Mouse (Mus musculus) hindbrain, embryonic 10.5 days (tissue): ENCODE data around the gene Rpl6. TPM values are rescaled to one million over a fixed set of nuclear protein-coding genes. Genes with fewer than 3 reads are reported as not detected.

Source experiments
- DNase-seq: peaks from one replicate; pipeline ENCODE4 v3.0.0-alpha.2; 2017; ENCODE audit warnings: low spot score
- H3K27ac ChIP-seq: fragments of 300-500 bp; sonication (generic); 2 replicates; pipeline ENCODE4 v1.5.1; 2016; ENCODE audit warnings: mild to moderate bottlenecking, moderate library complexity
- H3K27me3 ChIP-seq: fragments of 300-500 bp; sonication (generic); 2 replicates; pipeline ENCODE4 v1.6.1; 2016; ENCODE audit warnings: mild to moderate bottlenecking; ENCODE audit not compliant: poor library complexity, insufficient read depth, severe bottlenecking
- H3K36me3 ChIP-seq: fragments of 300-500 bp; sonication (generic); 2 replicates; pipeline ENCODE4 v1.6.1; 2016; ENCODE audit warnings: mild to moderate bottlenecking, moderate library complexity
- H3K4me1 ChIP-seq: fragments of 300-500 bp; sonication (generic); replicated peaks from 2 replicates; pipeline ENCODE4 v1.6.1; 2016; ENCODE audit warnings: mild to moderate bottlenecking
- H3K4me3 ChIP-seq: fragments of 300-500 bp; sonication (generic); 2 replicates; pipeline ENCODE4 v1.5.1; 2016; ENCODE audit warnings: mild to moderate bottlenecking, moderate library complexity
- H3K9me3 ChIP-seq: fragments of 300-500 bp; sonication (generic); 2 replicates; pipeline ENCODE4 v1.6.1; 2016; ENCODE audit warnings: mild to moderate bottlenecking, moderate library complexity
- WGBS: fragments of 180-500 bp; shearing (Covaris S2); methylation state at CpG from one replicate; pipeline ENCODE4 v1.1.7; 2016; 5-methylcytosine and 5-hydroxymethylcytosine counted together
- polyA plus RNA-seq: library from polyadenylated mRNA; unstranded; fragments of >200 nt; fragmentation: Nextera tagmentation; extraction: Ambion mirVana; gene quantifications from 2 replicates; pipeline ENCODE4 v1.2.1, GENCODE M21; 2016

Gene Rpl6
- polyA plus RNA-seq, 1 experiment from 2014 or later, result 553 TPM

DNA sequence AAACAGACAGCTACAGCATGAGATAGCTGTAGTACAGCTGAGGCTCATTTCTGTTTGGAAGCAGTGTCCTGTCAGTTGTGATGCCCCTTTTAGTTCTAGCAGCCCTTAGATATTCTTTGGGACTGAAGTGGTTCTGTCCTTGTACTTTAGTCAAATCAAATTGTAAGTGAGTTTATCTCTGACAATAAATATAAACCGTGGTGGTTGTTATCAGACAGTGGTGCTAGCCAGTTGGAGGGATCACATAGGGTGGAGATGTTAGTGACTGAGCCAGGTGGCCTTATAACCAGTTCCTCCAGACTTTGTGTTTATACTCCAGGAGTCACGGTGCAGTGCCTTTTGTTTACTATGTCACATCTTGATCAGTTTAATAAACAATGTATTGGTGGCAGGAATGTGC lies 29.4 kb downstream of the Rpl6 start:
- DNase-seq, result no peak
- WGBS, result 88% methylated on average over 2 of the region's 2 CpGs
- Histone ChIP-seq H3K27ac (no peak overlapping the region), H3K4me3 (no peak overlapping the region), H3K4me1 (no peaks in the 10 kb centered on the region), H3K9me3 (no peaks in the 10 kb centered on the region), H3K27me3 (no peaks in the 10 kb centered on the region), H3K36me3 (peaks cover 3% of the 10 kb centered on the region; the same call in 1 of the 2 replicates)

- peaks cover 3% of the 10 kb centered on the region; the same call in 1 of the 2 replicates for H3K36me3 ChIP-seq
- no peak for DNase-seq
- WGBS, result 83% methylated on average over 5 of the region's 5 CpGs
- H3K27ac ChIP-seq, result no peak overlapping the region
- no peaks in the 10 kb centered on the region; the same call in 1 of the 2 replicates for H3K4me1 ChIP-seq
- H3K27me3 ChIP-seq, result no peaks in the 10 kb centered on the region
- H3K4me3 ChIP-seq, result no peak overlapping the region
- H3K9me3 ChIP-seq, result no peaks in the 10 kb centered on the region
These were observed 31.9 kb downstream of the Rpl6 start for GRCm38 (mm10) chr5:121236171-121236570.

GRCm38 (mm10) chr5:121238208-121238607 lies 33.9 kb downstream of the Rpl6 start:
- H3K36me3 ChIP-seq, result peaks cover 3% of the 10 kb centered on the region; the same call in 1 of the 2 replicates
- no peak overlapping the region for H3K4me3 ChIP-seq
- DNase-seq, result no peak
- no peaks in the 10 kb centered on the region for H3K9me3 ChIP-seq
- no peak overlapping the region for H3K27ac ChIP-seq
- H3K27me3 ChIP-seq, result no peaks in the 10 kb centered on the region
- no peaks in the 10 kb centered on the region; the same call in 1 of the 2 replicates for H3K4me1 ChIP-seq
- 89% methylated on average over 2 of the region's 2 CpGs for WGBS

GRCm38 (mm10) chr5:121239846-121240245 lies 35.6 kb downstream of the Rpl6 start:
- 86% methylated on average over 5 of the region's 5 CpGs for WGBS
- Histone ChIP-seq H3K27ac (no peak overlapping the region), H3K9me3 (no peaks in the 10 kb centered on the region), H3K4me3 (no peak overlapping the region), H3K36me3 (peaks cover 3% of the 10 kb centered on the region; the same call in 1 of the 2 replicates), H3K4me1 (no peaks in the 10 kb centered on the region; the same call in 1 of the 2 replicates), H3K27me3 (no peaks in the 10 kb centered on the region)
- no peak for DNase-seq

DNA sequence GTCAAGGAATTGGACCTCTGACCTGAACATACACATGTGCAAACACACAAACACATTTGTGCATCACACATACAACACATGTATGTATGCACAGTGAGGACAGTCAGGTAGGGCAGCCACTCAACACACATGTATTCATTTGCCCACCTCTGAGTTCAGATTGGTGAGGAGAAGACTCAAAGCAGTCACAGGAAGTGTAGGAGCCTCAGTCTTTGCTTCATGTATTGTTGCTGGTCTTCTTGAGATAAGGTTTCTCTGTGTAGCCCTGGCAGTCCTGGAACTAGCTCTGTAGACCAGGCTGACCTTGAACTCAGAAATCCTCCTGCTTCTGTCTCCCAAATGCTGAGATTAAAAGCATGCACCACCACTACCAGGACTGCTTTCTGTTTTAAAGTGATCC lies 36.9 kb downstream of the Rpl6 start:
- Histone ChIP-seq H3K4me3 (no peak overlapping the region), H3K27me3 (no peaks in the 10 kb centered on the region), H3K9me3 (no peaks in the 10 kb centered on the region), H3K4me1 (no peaks in the 10 kb centered on the region; the same call in none of the 2 replicates), H3K27ac (no peak overlapping the region; the same call in 1 of the 2 replicates), H3K36me3 (no peaks in the 10 kb centered on the region)
- DNase-seq, result no peak

DNA sequence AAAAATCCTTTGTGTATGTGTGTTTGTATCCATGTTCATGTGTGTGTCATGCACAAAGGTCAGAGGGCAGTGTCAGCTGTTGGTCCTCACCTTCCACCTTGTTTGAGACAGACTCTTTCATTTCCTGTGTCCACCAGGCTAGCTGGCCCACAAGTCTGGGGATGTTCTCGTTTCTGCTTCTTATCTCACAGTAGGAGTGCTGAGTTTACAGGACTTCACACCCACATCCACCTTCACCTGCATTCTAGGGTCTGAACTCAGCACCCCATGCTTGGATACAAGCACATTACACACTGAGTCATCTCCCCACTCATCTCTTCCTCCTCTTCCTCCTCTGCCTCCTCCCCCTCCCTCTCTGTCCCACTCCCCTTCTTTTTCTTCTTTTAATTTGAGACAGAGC lies 38.0 kb downstream of the Rpl6 start:
- no peak overlapping the region for H3K27ac ChIP-seq
- DNase-seq, result no peak
- no peaks in the 10 kb centered on the region; the same call in none of the 2 replicates for H3K4me1 ChIP-seq
- 53% methylated on average over 1 of the region's 1 CpGs for WGBS
- no peak overlapping the region for H3K4me3 ChIP-seq
- H3K9me3 ChIP-seq, result no peaks in the 10 kb centered on the region
- H3K36me3 ChIP-seq, result no peaks in the 10 kb centered on the region
- no peaks in the 10 kb centered on the region for H3K27me3 ChIP-seq

GRCm38 (mm10) chr5:121242701-121243100 lies 38.4 kb downstream of the Rpl6 start:
- no peak overlapping the region for H3K27ac ChIP-seq
- H3K27me3 ChIP-seq, result no peaks in the 10 kb centered on the region
- no peaks in the 10 kb centered on the region for H3K36me3 ChIP-seq
- no peaks in the 10 kb centered on the region for H3K9me3 ChIP-seq
- WGBS, result 86% methylated on average over 1 of the region's 1 CpGs
- no peak for DNase-seq
- no peaks in the 10 kb centered on the region; the same call in none of the 2 replicates for H3K4me1 ChIP-seq
- H3K4me3 ChIP-seq, result no peak overlapping the region

DNA sequence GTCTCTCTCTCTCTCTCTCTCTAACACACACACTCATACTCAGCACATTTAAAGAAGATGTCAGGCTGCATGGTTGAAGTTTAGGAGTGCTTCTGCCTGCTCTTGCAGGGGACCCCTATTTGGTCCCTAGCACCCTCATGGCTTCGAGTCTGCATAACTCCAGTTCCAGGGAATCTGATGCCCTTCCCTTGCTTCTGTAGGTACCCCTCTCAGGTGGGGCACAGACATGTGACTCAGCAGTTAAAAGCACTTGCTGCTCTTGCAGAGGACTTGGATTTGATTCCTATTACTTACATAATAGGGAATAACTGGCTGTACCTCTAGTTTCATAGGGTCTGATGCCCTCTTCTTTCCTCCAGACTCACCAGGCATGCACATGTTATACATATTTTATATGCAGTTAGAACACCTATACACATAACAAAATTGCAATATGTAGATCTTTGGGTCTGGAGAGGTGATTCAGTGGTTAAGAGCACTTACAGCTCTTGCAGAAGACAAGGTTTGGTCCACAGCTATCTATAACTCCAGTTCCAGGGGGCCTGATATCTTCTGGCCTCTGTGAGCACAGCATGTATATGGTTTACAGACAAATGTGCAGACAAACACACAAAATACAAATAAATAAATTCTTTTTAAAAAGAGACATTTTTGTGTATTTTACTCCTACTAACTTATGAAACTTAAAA lies 39.5 kb downstream of the Rpl6 start:
- 98% methylated on average over 1 of the region's 1 CpGs for WGBS
- H3K27ac ChIP-seq, result no peak overlapping the region
- no peaks in the 10 kb centered on the region for H3K9me3 ChIP-seq
- H3K36me3 ChIP-seq, result no peaks in the 10 kb centered on the region
- no peaks in the 10 kb centered on the region for H3K27me3 ChIP-seq
- no peaks in the 10 kb centered on the region; the same call in none of the 2 replicates for H3K4me1 ChIP-seq
- no peak for DNase-seq
- no peak overlapping the region for H3K4me3 ChIP-seq

DNA sequence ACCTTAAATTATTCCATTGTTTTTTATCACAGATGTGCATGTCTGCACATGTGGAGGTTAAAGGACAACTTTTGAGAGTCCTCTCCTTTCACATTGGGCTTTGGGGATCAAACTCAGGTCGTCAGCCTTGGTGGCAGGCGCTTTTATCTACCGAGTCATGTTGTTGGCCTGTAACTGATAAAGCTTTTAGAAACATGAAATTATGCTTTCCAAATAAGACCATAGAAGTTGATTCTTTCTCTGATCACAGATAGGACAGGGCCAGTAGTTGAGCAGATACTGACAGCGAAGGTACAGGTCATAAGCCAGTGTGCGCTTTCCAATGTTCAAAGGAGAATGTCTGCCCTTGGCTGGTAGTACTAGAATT lies 40.1 kb downstream of the Rpl6 start:
- DNase-seq, result no peak
- 91% methylated on average over 5 of the region's 5 CpGs for WGBS
- no peaks in the 10 kb centered on the region for H3K9me3 ChIP-seq
- no peaks in the 10 kb centered on the region; the same call in none of the 2 replicates for H3K4me1 ChIP-seq
- H3K36me3 ChIP-seq, result no peaks in the 10 kb centered on the region
- no peaks in the 10 kb centered on the region for H3K27me3 ChIP-seq
- no peak overlapping the region for H3K27ac ChIP-seq
- no peak overlapping the region for H3K4me3 ChIP-seq

- Histone ChIP-seq H3K4me3 (no peak overlapping the region), H3K27ac (no peak overlapping the region), H3K27me3 (no peaks in the 10 kb centered on the region), H3K4me1 (no peaks in the 10 kb centered on the region; the same call in 1 of the 2 replicates), H3K36me3 (no peaks in the 10 kb centered on the region), H3K9me3 (no peaks in the 10 kb centered on the region)
- DNase-seq, result no peak
- WGBS, result 88% methylated on average over 7 of the region's 7 CpGs
These were observed 40.9 kb downstream of the Rpl6 start for GRCm38 (mm10) chr5:121245201-121245600.

DNA sequence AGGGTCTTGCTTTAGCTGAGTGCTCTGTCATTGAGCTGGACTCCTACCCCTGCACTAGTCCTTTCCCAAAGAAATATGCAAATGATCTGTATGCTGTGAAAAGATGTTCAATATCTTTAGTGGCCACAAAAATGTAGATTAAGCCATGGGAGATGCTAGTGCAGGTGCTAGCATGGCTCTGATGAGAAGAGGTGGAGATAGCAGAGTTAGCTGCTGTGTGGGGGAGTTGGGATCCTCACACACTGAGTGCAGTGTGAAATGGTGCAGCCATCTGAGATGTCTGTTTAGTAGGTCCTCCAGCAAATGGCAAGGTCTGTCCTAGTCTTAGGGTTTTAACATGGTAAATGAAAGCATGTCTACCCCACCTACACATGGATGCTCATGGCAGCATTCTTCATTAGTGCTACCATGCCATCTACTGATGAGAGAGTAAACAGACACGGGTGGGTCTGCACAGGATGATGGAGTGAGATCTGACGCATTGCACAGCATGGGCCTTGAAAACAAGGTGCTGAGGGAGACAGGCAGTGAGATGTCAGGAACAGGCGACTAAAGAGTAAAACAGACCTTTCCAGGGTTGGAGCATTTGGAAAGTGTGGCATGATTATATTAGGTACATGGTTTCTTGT lies 44.6 kb downstream of the Rpl6 start:
- H3K36me3 ChIP-seq, result peaks cover 5% of the 10 kb centered on the region
- H3K9me3 ChIP-seq, result no peaks in the 10 kb centered on the region
- no peak overlapping the region for H3K27ac ChIP-seq
- H3K4me3 ChIP-seq, result no peak overlapping the region
- DNase-seq, result no peak
- H3K27me3 ChIP-seq, result no peaks in the 10 kb centered on the region
- H3K4me1 ChIP-seq, result no peaks in the 10 kb centered on the region; the same call in 1 of the 2 replicates
- 87% methylated on average over 3 of the region's 3 CpGs for WGBS

DNA sequence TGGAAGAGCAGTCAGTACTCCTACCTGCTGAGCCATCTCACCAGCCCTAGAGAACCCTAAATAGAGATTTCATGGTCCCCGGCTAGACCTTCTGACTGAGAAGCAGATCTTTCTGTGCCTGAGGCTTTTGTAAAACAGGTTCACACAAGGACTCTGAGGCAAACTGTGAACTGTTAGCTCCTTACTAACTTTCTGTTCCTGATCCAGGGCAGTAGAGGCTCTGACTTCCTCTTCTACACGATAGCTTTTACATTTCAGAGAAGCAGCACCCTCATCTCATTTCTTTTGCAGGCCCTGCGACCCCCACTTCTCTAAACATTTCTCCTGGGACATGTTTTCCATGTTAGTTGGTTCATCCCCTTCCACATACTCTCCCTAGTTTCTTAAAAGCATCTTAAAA lies 45.4 kb downstream of the Rpl6 start:
- H3K27ac ChIP-seq, result no peak overlapping the region
- H3K4me3 ChIP-seq, result no peak overlapping the region
- H3K9me3 ChIP-seq, result no peaks in the 10 kb centered on the region
- H3K4me1 ChIP-seq, result no peaks in the 10 kb centered on the region; the same call in 1 of the 2 replicates
- 91% methylated on average over 3 of the region's 3 CpGs for WGBS
- H3K36me3 ChIP-seq, result peaks cover 11% of the 10 kb centered on the region
- H3K27me3 ChIP-seq, result no peaks in the 10 kb centered on the region
- no peak for DNase-seq

- Histone ChIP-seq H3K27ac (no peak overlapping the region), H3K4me1 (no peaks in the 10 kb centered on the region)
These were observed 47.5 kb downstream of the Rpl6 start for GRCm38 (mm10) chr5:121251813-121252212.

More at GRCm38 (mm10) chr5:121251813-121252212, 47.5 kb downstream of the Rpl6 start:
- DNase-seq, result no peak
- Histone ChIP-seq H3K27me3 (no peaks in the 10 kb centered on the region), H3K36me3 (peaks cover 27% of the 10 kb centered on the region), H3K4me3 (no peak overlapping the region), H3K9me3 (no peaks in the 10 kb centered on the region)
- 68% methylated on average over 8 of the region's 8 CpGs for WGBS
